Mouse (Mus musculus) left cerebral cortex, postnatal 14 days (tissue): ENCODE results near the gene Prr12. TPM values are rescaled to one million over a fixed set of nuclear protein-coding genes. Genes with fewer than 3 reads are reported as not detected.

ENCODE experiments used
- DNase-seq, 2 experiments: peaks; one replicate each; pipeline ENCODE4 v3.0.0; 2021 to 2022; ENCODE audit warnings: low spot score in 2 of 2, mixed read lengths in 1 of 2
- intact Hi-C: fragments of 180-260 bp; cut with DNase I; formaldehyde crosslinking; loops from one replicate; pipeline ENCODE4 v1.15.1; 2025
- total RNA-seq, 2 experiments: library from RNA; stranded (reverse); gene quantifications; 2 replicates each; pipeline ENCODE4 v1.2.3; 2021

Gene Prr12
- total RNA-seq, 2 experiments from 2014 or later, result 61.4 to 65.7 TPM

- intact Hi-C loops, result no loop called here
- DNase-seq, result no peak
These were observed 3.8 kb upstream of the Prr12 start for GRCm38 (mm10) chr7:45056329-45056971.

DNA sequence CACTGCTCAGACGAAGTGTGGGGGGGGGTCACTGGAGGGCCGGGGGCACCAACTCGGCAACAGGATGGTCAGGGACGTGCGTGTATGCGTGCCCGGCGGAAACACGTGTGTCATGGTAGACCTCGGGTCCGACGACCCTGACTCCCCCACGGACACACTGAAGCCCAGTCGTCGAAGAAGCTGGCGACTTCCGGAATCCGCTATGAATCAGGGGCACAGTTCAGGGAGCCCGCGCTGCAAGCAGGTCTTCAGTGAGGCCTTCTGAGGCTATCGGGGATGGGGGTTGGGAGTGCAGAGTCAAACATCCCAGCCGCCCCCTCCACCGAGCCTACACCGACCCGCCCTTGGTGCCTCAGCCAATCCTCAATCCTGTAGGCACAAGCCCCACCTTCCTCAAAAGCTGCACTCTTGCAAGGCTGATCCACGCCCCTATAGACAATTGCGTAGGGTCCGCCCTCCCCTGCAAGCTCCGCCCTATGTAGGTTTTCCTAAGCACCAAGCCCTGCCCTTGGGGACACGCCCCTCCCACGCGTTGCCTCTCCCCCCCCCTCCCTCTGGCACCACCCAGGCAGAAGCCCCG lies 1.3 kb upstream of the Prr12 start:
- peak; percentile 90 to 98 for DNase-seq
- intact Hi-C loops, result loop anchor here (5.0 kb wide), 1 partner anchor 37 kb away; the partner anchor contains the start of genes Rras and Scaf1

DNA sequence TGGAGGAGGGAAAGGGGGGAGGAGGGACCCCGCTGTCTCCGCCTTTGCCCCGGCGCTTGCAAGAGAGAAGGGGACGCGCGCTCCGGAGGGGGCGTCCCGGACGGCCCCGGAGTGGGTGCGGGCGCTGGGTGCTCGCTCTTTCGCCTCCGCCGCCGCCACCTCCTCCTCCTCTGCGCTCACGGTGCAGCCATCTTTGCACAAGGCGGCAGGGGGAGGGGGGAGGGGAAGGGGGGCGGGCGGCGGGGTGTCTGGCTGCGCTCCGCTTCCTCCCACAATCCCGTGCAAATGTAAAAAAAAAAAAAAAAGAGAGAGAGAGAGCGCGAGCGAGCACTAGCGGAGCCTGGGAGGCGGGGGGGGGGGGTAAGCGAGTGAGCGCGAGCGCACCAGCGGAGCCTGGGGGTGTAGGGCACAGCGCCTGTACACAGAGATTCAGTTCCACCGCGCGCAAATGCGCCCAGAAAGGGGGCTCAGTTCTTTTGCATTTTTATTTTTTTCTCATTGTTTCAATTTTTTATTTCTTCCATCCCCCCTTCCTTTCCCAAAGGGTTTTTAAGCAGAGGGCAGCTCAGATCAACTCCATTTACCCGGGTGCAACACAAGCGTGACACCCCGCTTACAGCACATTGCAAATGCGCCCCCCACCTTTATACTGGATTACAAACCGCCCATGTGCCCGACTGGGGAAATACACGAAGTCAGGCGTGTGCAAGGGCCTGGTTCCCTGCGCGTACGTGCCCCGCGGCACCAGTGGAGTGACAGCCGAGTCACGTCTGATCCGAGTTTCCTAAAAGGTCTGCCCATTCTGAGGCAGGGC lies 643 bp upstream of the Prr12 start:
- intact Hi-C loops, result loop anchor here (5.0 kb wide), 1 partner anchor 36 kb away; the partner anchor contains the start of genes Rras and Scaf1

GRCm38 (mm10) chr7:45052181-45052861 lies 360 bp downstream of the Prr12 start:
- peak; percentile 42 to 50 for DNase-seq
- intact Hi-C loops, result loop anchor here (5.0 kb wide), 1 partner anchor 35 kb away; the partner anchor contains the start of genes Rras and Scaf1

More for the DNA sequence above, 643 bp upstream of the Prr12 start:
- peak; percentile 67 to 70 for DNase-seq

DNA sequence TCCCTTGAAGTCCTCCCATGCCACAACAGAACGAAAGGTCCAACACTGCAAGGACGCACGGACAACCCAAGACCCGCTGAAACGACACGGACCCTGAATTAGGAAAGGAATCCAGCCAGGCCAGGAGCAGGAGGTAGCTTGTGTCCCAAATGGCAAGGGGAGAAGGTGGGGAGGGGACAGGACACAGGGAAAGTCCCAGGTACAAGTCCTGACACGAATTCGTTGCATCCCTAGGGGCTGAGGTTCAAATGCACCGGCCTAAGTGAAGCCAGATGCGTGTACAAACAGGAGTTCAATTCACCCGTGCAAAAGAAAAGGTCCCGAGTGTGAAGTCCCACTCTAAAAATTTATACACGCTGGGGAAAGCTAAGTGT lies 1.1 kb downstream of the Prr12 start:
- no peak for DNase-seq
- intact Hi-C loops, result loop anchor here (5.0 kb wide), 1 partner anchor 34 kb away; the partner anchor contains the start of genes Rras and Scaf1

GRCm38 (mm10) chr7:45050945-45051600 lies 1.6 kb downstream of the Prr12 start:
- intact Hi-C loops, result loop anchor here (5.0 kb wide), 1 partner anchor 34 kb away; the partner anchor contains the start of genes Rras and Scaf1

DNA sequence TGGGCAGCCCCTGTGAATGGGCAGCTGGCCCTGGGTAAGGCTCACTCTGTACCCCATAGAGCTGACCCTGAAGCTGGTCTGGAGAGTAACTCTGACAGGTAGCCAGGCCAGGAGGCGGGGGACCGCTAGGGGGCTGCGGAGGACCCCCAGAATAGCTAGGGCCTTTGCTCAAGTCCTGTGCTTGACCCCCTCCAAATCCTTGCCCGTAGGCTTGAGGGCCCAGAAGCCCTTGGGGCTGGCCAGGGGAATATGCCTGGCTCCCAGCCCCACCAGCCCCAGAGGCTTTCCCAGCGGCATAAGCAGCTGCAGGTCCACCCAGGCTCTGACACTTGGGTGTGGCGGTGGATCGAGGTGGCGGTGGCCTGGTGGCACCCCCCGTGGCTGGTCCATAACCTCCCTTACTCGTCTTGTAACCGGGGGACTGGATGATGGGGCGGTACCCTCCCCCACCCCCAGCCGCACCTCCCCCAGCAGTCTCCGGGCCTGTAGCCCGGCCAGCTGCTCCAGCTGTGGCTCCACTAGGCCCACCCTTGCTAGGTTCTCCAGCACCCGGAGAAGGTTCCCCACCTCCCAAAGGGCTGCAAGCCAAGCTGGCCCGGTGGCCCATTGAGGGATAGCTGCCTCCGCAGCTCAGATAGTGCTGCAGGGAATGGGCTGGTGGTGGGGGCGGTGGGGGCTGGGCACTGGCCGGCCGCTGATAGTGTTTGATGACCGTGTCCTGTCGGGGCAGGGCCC lies 3.6 kb downstream of the Prr12 start:
- no peak for DNase-seq

More at GRCm38 (mm10) chr7:45050945-45051600, 1.6 kb downstream of the Prr12 start:
- peak; percentile 73 to 90 for DNase-seq

GRCm38 (mm10) chr7:45048001-45048890 lies 4.4 kb downstream of the Prr12 start:
- intact Hi-C loops, result no loop called here
- DNase-seq, result no peak

More for the DNA sequence above, 3.6 kb downstream of the Prr12 start:
- intact Hi-C loops, result no loop called here

DNA sequence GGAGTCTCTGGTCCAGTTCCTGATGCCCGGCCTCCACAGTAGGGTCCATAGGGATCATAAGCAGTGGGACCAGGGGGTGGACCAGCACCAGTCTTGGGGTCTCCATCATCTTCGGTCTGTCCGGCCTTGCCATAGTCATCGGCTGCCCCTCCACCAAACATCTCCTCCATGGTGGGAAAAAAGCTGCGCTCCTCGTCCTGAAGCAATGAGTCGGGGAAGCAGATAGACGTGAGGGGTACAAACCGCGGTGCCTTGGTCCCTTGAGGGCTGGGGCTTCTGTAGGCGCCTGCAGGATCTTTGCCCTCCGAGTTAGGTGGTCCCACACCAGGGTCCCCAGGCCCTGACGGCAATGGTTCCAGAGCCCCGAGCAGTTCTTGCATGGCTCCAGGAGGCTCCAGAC lies 5.2 kb downstream of the Prr12 start:
- intact Hi-C loops, result no loop called here
- DNase-seq, result no peak

- no peak for DNase-seq
- intact Hi-C loops, result no loop called here
These were observed 5.8 kb downstream of the Prr12 start for GRCm38 (mm10) chr7:45046853-45047350.

- no peak for DNase-seq
- intact Hi-C loops, result no loop called here
These were observed 6.9 kb downstream of the Prr12 start for GRCm38 (mm10) chr7:45045741-45046140.

DNA sequence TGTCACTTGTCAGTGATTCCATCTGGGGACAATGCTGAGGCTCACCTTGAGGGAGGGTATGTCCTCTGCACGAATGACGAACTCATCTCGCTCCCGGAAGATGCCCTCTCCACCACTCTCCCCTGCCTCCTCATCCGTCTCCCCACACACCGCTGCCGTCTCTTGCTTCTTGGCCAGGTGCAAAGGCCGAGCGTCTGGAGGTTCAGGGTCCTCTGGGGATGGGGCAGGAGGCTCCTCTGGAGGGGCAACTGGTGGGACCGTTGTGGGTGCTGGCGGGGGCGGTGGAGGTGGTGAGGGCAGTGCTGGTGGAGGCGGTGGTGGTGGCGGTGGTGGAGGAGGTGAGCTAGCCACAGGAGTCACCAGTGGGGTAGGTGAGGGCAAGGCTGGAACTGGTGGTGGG lies 9.4 kb downstream of the Prr12 start:
- no peak for DNase-seq
- intact Hi-C loops, result no loop called here

DNA sequence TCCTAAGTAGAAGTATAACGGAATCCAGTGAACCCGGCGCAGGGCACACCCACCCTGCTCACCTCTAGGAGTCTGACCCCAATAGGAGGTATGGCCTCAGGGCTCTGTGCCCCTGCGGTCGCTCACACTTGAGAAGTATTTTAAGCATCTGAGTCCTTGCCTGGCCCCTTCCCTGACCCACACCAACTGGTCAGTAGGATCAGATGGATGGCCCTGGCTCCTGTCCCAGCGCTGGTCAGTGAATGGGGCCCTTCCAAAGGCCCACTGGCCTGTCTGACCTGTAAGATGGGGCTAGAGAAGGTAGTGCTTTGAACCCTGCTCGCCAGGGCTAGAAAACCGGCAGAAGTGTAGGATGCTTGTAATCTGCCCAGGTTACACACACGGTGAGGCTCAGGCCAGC lies 11.8 kb downstream of the Prr12 start:
- no peak for DNase-seq
- intact Hi-C loops, result no loop called here

DNA sequence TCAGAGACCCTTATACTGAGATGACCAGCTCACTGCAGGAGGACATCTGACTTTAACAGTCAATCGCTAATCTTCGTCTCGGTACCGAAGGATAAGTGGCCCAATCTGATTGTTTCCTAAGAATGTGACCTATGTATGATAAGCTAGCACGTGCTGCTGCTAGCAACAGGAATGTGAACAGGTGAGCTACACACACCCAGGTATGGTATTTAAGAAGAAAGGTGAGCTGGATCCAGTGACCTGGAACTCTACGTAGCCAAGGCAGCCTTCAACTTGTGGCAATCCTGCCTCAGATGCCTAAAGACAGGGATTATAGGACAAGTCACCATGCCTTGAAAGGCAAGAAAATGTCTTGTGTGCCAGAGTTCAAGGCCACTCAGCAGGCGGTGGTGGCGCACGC lies 14.3 kb downstream of the Prr12 start:
- intact Hi-C loops, result no loop called here
- no peak for DNase-seq

- peak in 1 of 2 experiments; percentile 58 for DNase-seq
- intact Hi-C loops, result loop anchor here (1.0 kb wide), 1 partner anchor 10 kb away; no protein-coding TSS in a partner anchor
These were observed 14.8 kb downstream of the Prr12 start for GRCm38 (mm10) chr7:45037720-45038361.

DNA sequence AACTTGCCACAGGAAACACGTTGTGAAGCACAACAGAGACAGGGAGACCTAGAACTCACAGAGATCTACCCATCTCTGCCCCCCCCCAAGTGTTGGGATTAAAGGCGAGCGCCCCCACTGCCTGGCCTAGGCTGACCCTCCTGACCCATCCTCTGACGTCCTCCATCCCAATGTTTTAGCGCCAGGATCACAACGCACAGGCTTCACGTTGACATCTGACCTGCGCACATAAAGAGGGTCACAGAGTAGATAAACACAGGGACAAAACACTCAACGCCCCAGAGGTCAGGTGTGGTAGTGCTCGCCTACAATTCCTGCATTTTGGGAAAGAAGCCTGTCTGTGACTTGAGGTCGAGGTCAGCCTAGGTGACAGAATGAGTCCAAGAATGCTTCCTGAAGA lies 16.0 kb downstream of the Prr12 start:
- intact Hi-C loops, result loop anchor here (1.0 kb wide), 1 partner anchor 8 kb away; no protein-coding TSS in a partner anchor

DNA sequence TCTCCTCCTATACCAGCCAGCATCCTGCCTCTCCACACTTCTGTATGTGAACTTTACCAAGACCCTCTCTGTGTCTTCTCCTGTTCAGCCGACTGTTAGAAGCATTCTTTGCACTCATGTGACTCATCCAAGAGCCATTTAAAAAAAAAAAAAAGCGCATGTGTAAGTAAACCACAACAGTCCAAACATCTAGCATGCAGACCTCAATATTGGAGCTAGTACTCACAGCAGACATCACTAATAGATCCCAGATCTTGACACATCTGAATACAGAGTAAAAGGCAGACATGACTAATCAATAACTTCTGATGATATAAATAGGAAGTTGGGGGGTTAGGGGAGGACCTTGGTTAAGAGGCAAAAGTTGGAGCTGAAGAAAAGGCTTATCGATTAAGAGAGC lies 17.1 kb downstream of the Prr12 start:
- intact Hi-C loops, result no loop called here
- DNase-seq, result no peak

More for the DNA sequence above, 16.0 kb downstream of the Prr12 start:
- no peak for DNase-seq
